Mouse (Mus musculus): ENCODE results near the gene Cyth2. TPM values are rescaled to one million over a fixed set of nuclear protein-coding genes. Genes with fewer than 3 reads are reported as not detected.

The Cyth2 gene
- polyA plus RNA-seq, 1 experiment from 2014 or later: 239 TPM

DNA sequence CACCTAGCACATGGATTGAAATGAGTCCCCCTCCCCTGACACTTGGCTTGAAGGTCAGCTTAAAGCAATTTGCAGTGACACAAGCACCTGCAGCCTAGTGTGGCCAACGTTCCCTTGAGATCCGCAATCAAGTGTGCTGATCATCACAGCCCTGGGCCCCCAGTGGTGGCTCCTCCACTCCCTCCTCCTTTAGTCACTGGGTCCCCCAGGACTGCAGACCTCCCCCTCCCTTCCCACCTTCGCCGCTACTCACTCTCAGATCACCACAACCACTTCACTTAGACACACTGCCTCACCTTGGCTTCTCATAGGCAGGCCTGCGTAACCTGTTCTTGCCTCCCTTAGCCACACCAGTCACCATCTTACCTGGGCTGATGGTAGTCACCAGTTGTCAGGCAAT is 8.4 kb downstream of the Cyth2 start:
- H3K27ac ChIP-seq (ENCODE audit: low read depth, low read length): 0 out of 2 replicates have a peak overlapping the region, but pooled peaks have one; percentile 39
- H3K36me3 ChIP-seq (ENCODE audit: control insufficient read depth, insufficient read depth, low read length): peaks cover 31% of the 10 kb centered on the region
- H3K27me3 ChIP-seq (ENCODE audit: control insufficient read depth, insufficient read depth, low read length): no peaks in the 10 kb centered on the region
- 62% methylated on average over 5 of the region's 5 CpGs for WGBS
- H3K9ac ChIP-seq (ENCODE audit: low read length): no peak overlapping the region; the same call in none of the 2 replicates
- no peak for ATAC-seq (ENCODE audit: insufficient read depth, low FRiP score, low TSS enrichment)
- 0 out of 2 replicates have a peak, but pooled peaks cover under 1% of the 10 kb centered on the region for H3K4me1 ChIP-seq (ENCODE audit: control insufficient read depth, insufficient read depth, low read length)
- no peak overlapping the region for H3K4me3 ChIP-seq (ENCODE audit: low read depth, low read length)
- no peak for DNase-seq (ENCODE audit: low spot score)
- no peaks in the 10 kb centered on the region for H3K9me3 ChIP-seq (ENCODE audit: control insufficient read depth, low read length)
- H3K4me2 ChIP-seq (ENCODE audit: low read depth): no peak overlapping the region

DNA sequence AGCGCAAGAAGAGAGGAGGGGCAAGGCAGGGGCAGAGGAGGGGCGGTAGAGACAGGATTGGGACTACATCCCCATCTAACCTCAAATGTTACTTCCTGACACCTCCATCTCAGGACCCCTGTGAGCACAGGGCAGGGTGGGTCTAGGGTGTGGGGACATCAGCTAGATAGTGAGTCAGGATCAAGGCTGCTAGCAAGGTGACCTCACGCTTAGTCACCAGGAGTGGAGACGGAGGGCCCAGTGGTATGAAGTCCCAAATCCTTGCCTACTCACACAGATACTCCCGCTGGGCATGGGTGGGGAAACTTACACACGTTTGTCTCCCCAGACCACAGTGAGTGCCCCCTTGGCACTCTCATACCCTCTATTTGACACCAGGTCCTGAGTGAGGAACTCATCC is 11.8 kb downstream of the Cyth2 start:
- H3K4me1 ChIP-seq (ENCODE audit: control insufficient read depth, insufficient read depth, low read length): peaks cover 12% of the 10 kb centered on the region
- no peak overlapping the region for H3K4me2 ChIP-seq (ENCODE audit: low read depth)
- no peak for ATAC-seq (ENCODE audit: insufficient read depth, low FRiP score, low TSS enrichment)
- WGBS: 91% methylated on average over 6 of the region's 6 CpGs
- H3K9ac ChIP-seq (ENCODE audit: low read length): no peak overlapping the region
- H3K9me3 ChIP-seq (ENCODE audit: control insufficient read depth, low read length): no peaks in the 10 kb centered on the region
- DNase-seq (ENCODE audit: low spot score): no peak
- peaks cover 17% of the 10 kb centered on the region for H3K27me3 ChIP-seq (ENCODE audit: control insufficient read depth, insufficient read depth, low read length)
- H3K36me3 ChIP-seq (ENCODE audit: control insufficient read depth, insufficient read depth, low read length): peaks cover 7% of the 10 kb centered on the region
- H3K4me3 ChIP-seq (ENCODE audit: low read depth, low read length): no peak overlapping the region
- H3K27ac ChIP-seq (ENCODE audit: low read depth, low read length): no peak overlapping the region

DNA sequence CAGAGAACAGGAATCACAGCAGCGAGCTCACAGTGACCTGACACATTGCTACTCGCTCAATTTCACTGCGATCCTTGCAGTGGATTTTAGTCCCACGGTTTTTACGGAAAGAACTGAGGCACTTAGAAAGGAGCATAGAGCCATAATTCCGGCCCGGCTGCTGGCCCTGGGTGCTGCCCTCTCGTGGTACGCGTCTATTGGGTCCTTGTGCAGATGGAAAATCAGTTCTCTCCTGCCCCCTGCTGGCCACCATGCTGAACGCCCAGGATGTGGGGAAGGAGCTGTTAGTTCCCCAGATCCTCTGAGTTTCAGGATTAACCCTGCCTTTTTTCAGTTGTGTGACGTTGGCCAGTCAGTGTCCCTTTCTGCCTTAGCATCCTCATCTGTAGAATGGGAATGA is 13.0 kb downstream of the Cyth2 start:
- peaks cover 25% of the 10 kb centered on the region for H3K27me3 ChIP-seq (ENCODE audit: control insufficient read depth, insufficient read depth, low read length)
- peaks cover 15% of the 10 kb centered on the region for H3K4me1 ChIP-seq (ENCODE audit: control insufficient read depth, insufficient read depth, low read length)
- no peaks in the 10 kb centered on the region for H3K9me3 ChIP-seq (ENCODE audit: control insufficient read depth, low read length)
- WGBS: 4% methylated on average over 12 of the region's 12 CpGs
- DNase-seq (ENCODE audit: low spot score) (peak; percentile 92), ATAC-seq (ENCODE audit: insufficient read depth, low FRiP score, low TSS enrichment) (no peak)
- 0 out of 2 replicates have a peak, but pooled peaks cover 2% of the 10 kb centered on the region for H3K36me3 ChIP-seq (ENCODE audit: control insufficient read depth, insufficient read depth, low read length)
- H3K27ac ChIP-seq (ENCODE audit: low read depth, low read length): no peak overlapping the region
- no peak overlapping the region for H3K4me2 ChIP-seq (ENCODE audit: low read depth)
- H3K9ac ChIP-seq (ENCODE audit: low read length): no peak overlapping the region
- H3K4me3 ChIP-seq (ENCODE audit: low read depth, low read length): no peak overlapping the region

DNA sequence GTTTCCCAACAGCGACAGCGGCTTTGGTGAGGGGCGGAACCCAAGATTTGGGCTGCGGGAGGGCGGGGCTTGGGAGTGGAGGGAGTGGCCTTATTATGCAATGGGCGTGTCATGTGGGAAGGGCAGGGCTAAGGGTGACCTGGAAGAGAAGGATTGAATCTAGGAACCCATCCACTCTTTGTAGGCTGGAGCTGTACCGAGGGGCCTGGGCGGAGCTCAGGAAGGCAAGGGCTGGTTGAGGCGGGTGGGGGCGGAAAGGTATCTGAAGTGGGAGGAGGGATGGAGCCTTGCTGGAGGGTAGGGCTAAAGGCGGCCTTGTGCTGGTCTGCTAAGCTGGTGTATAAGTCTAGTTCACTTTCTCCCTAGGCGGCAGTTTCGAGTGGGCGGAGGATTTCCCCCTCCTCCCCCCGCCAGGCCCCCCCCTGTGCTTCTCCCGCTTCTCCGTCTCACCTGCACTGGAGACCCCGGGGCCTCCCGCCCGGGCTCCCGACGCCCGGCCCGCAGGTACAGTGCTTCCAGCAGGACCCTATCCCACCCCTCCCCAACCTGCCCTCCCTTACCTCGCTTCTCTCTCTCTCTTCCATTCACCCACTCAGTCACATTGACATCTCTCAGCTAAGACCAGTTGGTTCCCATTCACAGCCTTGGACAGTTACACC is 13.7 kb downstream of the Cyth2 start:
- DNase-seq (ENCODE audit: low spot score) (peak; percentile 53), ATAC-seq (ENCODE audit: insufficient read depth, low FRiP score, low TSS enrichment) (0 out of 2 replicates have a peak, but pooled peaks have one; percentile 25)
- Histone ChIP-seq H3K4me3 (ENCODE audit: low read depth, low read length) (no peak overlapping the region), H3K9ac (ENCODE audit: low read length) (no peak overlapping the region), H3K4me1 (ENCODE audit: control insufficient read depth, insufficient read depth, low read length) (peaks cover 15% of the 10 kb centered on the region), H3K27ac (ENCODE audit: low read depth, low read length) (no peak overlapping the region), H3K27me3 (ENCODE audit: control insufficient read depth, insufficient read depth, low read length) (peaks cover 25% of the 10 kb centered on the region), H3K9me3 (ENCODE audit: control insufficient read depth, low read length) (no peaks in the 10 kb centered on the region), H3K4me2 (ENCODE audit: low read depth) (0 out of 2 replicates have a peak overlapping the region, but pooled peaks have one; percentile 7), H3K36me3 (ENCODE audit: control insufficient read depth, insufficient read depth, low read length) (0 out of 2 replicates have a peak, but pooled peaks cover 2% of the 10 kb centered on the region)
- 16% methylated on average over 18 of the region's 25 CpGs for WGBS

DNA sequence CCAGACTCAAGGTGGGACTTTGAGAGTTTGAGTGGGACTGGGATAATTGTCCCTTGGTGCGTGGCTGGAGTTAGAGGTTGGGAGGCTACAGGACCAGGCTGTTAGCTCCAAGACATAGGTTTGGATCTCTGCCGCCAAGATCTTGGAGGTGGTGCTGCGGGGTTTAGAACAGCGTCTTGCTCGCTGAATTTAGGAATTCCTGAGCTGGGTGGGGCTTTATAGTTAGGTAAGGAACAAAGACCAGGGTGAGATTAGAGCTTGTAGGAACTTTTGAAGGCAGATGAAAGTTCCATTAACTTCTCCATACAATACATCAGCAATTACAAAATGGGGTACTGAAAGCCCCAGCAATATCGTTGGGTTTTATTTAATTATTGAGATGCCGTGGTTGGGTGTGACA is 14.4 kb downstream of the Cyth2 start:
- Histone ChIP-seq H3K4me1 (ENCODE audit: control insufficient read depth, insufficient read depth, low read length) (peaks cover 15% of the 10 kb centered on the region), H3K9me3 (ENCODE audit: control insufficient read depth, low read length) (no peaks in the 10 kb centered on the region), H3K4me2 (ENCODE audit: low read depth) (no peak overlapping the region), H3K27ac (ENCODE audit: low read depth, low read length) (no peak overlapping the region), H3K9ac (ENCODE audit: low read length) (no peak overlapping the region), H3K36me3 (ENCODE audit: control insufficient read depth, insufficient read depth, low read length) (peaks cover 4% of the 10 kb centered on the region; the same call in 1 of the 2 replicates), H3K27me3 (ENCODE audit: control insufficient read depth, insufficient read depth, low read length) (peaks cover 25% of the 10 kb centered on the region), H3K4me3 (ENCODE audit: low read depth, low read length) (no peak overlapping the region)
- no peak for ATAC-seq (ENCODE audit: insufficient read depth, low FRiP score, low TSS enrichment)
- 31% methylated on average over 7 of the region's 7 CpGs for WGBS
- DNase-seq (ENCODE audit: low spot score): no peak

DNA sequence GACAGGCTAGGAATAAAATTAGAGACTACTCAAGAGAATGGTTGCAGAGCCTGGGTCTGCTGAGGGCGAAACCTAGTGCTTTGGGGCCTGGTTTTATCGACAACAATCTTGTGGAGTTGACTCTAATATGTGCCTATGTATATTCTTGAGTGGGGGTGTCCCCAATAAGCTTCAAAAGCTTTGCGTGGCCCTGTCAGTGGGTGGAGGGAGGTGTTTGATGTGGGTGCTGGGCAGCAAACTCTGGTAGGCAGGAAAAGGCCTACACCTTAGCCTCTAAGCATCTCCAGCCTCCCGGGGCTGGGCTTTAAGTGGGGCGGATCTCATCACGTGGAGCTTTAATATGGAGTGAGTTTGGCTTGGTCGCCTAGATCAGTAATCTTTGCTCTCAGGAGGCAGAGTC is 15.4 kb downstream of the Cyth2 start:
- DNase-seq (ENCODE audit: low spot score): no peak
- peaks cover 25% of the 10 kb centered on the region for H3K27me3 ChIP-seq (ENCODE audit: control insufficient read depth, insufficient read depth, low read length)
- H3K36me3 ChIP-seq (ENCODE audit: control insufficient read depth, insufficient read depth, low read length): peaks cover 9% of the 10 kb centered on the region; the same call in 1 of the 2 replicates

DNA sequence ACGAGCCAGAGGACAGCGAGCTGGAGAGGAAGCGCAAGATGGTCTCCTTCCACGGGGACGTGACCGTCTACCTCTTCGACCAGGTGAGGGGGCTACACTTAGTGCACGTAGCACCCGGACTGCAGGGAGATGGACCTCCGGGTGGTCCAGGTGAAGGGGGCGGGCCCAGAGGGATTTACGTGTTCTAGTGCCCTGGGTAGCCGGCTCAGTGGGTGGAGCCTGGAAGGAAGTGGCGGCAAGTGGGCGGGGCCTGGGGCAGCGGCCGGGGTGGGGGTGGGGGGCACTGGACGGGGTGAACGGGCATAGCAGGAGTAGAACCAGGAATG is 15.9 kb downstream of the Cyth2 start:
- no peaks in the 10 kb centered on the region for H3K9me3 ChIP-seq (ENCODE audit: control insufficient read depth, low read length)
- H3K27me3 ChIP-seq (ENCODE audit: control insufficient read depth, insufficient read depth, low read length): peaks cover 25% of the 10 kb centered on the region
- H3K9ac ChIP-seq (ENCODE audit: low read length): no peak overlapping the region; the same call in 1 of the 2 replicates
- ATAC-seq (ENCODE audit: insufficient read depth, low FRiP score, low TSS enrichment) (no peak), DNase-seq (ENCODE audit: low spot score) (no peak)
- H3K36me3 ChIP-seq (ENCODE audit: control insufficient read depth, insufficient read depth, low read length): peaks cover 10% of the 10 kb centered on the region; the same call in 1 of the 2 replicates
- peak overlapping the region; percentile 57 for H3K4me2 ChIP-seq (ENCODE audit: low read depth)
- WGBS: under 1% methylated on average over 19 of the region's 19 CpGs
- H3K4me3 ChIP-seq (ENCODE audit: low read depth, low read length): peak overlapping the region; percentile 32
- H3K27ac ChIP-seq (ENCODE audit: low read depth, low read length): no peak overlapping the region
- H3K4me1 ChIP-seq (ENCODE audit: control insufficient read depth, insufficient read depth, low read length): peaks cover 15% of the 10 kb centered on the region

More for the DNA sequence above, 15.4 kb downstream of the Cyth2 start:
- 52% methylated on average over 7 of the region's 7 CpGs for WGBS
- no peak overlapping the region; the same call in 1 of the 2 replicates for H3K4me2 ChIP-seq (ENCODE audit: low read depth)
- no peak overlapping the region for H3K9ac ChIP-seq (ENCODE audit: low read length)
- peaks cover 15% of the 10 kb centered on the region for H3K4me1 ChIP-seq (ENCODE audit: control insufficient read depth, insufficient read depth, low read length)
- no peak overlapping the region; the same call in 1 of the 2 replicates for H3K4me3 ChIP-seq (ENCODE audit: low read depth, low read length)
- H3K27ac ChIP-seq (ENCODE audit: low read depth, low read length): no peak overlapping the region
- no peaks in the 10 kb centered on the region for H3K9me3 ChIP-seq (ENCODE audit: control insufficient read depth, low read length)
- no peak for ATAC-seq (ENCODE audit: insufficient read depth, low FRiP score, low TSS enrichment)

DNA sequence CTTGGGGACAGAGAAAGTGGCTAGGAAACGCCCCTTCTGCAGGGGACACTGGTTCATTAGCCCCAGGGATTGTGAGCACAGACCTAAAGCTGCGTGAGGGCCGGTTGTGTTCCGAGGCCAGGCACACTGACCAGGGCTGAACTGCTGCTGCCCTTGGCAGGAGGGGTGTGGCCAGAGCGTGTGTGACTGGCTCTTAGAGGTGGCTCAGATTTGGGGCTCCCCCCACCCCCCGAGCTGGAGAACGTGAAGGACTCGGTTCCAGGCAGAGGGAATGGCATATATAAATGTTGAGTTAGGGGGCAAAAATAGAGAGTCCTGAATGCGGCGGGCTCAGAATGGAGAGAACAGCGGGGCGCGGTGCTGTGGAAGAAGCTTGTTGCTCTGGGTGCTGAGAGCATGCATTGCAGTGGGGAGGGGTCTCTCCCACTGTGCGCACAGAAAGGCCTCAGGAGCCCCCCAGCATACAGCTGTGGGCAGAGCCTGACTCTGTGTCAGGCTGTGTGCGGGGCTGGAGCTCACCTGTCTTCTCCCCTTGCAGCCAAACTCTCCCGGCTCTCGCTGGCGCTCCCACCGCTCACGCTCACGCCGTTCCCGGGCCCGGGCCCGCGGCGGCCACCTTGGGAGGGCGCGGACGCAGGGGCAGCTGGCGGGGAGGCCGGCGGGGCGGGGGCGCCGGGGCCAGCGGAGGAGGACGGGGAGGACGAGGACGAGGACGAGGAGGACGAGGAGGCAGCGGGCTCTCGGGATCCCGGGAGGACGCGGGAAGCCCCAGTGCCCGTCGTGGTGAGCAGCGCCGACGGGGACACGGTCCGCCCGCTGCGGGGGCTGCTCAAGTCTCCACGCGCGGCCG is 16.5 kb downstream of the Cyth2 start:
- H3K9ac ChIP-seq (ENCODE audit: low read length): peak overlapping the region; percentile 50
- no peak for ATAC-seq (ENCODE audit: insufficient read depth, low FRiP score, low TSS enrichment)
- H3K27ac ChIP-seq (ENCODE audit: low read depth, low read length): no peak overlapping the region

More for the DNA sequence above, 16.5 kb downstream of the Cyth2 start:
- H3K36me3 ChIP-seq (ENCODE audit: control insufficient read depth, insufficient read depth, low read length): peaks cover 10% of the 10 kb centered on the region; the same call in 1 of the 2 replicates
- WGBS: under 1% methylated on average over 59 of the region's 60 CpGs
- H3K4me3 ChIP-seq (ENCODE audit: low read depth, low read length): peak overlapping the region; percentile 32
- peaks cover 25% of the 10 kb centered on the region for H3K27me3 ChIP-seq (ENCODE audit: control insufficient read depth, insufficient read depth, low read length)
- peak overlapping the region; percentile 57 for H3K4me2 ChIP-seq (ENCODE audit: low read depth)
- DNase-seq (ENCODE audit: low spot score): no peak
- H3K4me1 ChIP-seq (ENCODE audit: control insufficient read depth, insufficient read depth, low read length): peaks cover 15% of the 10 kb centered on the region
- H3K9me3 ChIP-seq (ENCODE audit: control insufficient read depth, low read length): no peaks in the 10 kb centered on the region
